ENCODE assay signal across 9 mouse cellular contexts in the genomic region with DNA sequence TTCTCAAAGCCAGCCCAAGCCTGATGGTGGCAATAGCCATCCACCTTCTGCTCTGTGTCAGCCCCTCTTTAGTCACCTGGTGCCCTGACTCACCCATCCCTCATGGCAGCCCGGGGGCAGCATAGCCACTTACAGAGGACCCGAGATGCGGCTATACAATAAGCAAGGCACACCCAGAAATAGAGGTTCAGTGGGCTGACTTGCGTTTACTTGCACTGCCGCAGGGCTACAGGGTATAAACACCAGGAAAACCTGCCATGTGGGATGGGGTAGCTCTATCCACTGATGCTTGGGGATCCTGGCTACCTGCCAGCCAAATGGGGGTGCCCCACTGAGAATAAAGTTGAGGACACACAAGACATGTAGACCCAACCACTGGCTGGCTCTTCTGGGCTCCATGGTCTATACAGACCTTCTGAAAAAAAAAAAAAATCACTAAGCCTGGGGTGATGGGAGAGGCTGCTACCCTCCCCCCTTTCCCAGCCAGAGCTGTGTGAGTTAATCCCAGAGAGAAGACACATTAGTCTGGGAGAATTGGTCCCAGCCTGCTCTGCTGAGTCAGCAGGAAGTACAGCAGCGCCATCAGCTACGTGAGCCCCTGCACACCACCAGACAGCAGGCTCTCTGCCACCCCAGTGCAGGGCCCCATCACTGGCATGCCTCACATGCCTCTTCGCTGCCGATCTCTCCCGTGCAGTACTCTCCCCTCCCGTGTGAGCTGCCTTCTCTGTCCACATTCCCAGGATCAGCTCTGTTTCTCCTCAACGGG. TPM values are rescaled to one million over a fixed set of nuclear protein-coding genes. Genes with fewer than 3 reads are reported as not detected.
A peak's percentile ranks its signal among the peaks of the same experiment; 100 is the strongest.
DNase-seq lines count a peak whose midpoint lies in the region; ATAC-seq and TF ChIP-seq lines count a peak whose summit lies in the region.
"Had no signal": no experiment of that assay in that cellular context is flagged by ENCODE, and none has a peak within 500 bp of the region (broad histone marks: within the 10 kb centered on the region; RNA-seq: fewer than 3 reads in every experiment).

No protein-coding gene starts in this region.

- peak overlapping the region; percentile 5; the same call in 1 of the 2 replicates for H3K9ac ChIP-seq in lung, embryonic 15.5 days
- H3K9ac ChIP-seq in forebrain, embryonic 14.5 days (ENCODE audit: low read length) = no peak overlapping the region
- no peak overlapping the region for H3K9ac ChIP-seq in limb, embryonic 15.5 days
- no peak overlapping the region for H3K9ac ChIP-seq in stomach, embryonic 15.5 days

- H3K4me2 ChIP-seq in lung, embryonic 15.5 days = peak overlapping the region; percentile 34
- H3K4me2 ChIP-seq in forebrain, embryonic 14.5 days (ENCODE audit: low read length) = peak overlapping the region; percentile 16; the same call in 1 of the 2 replicates
- peak overlapping the region; percentile 1; the same call in 1 of the 2 replicates for H3K4me2 ChIP-seq in limb, embryonic 15.5 days
- peak overlapping the region; percentile 43 for H3K4me2 ChIP-seq in stomach, embryonic 15.5 days

- H3K9me3 ChIP-seq in lung, embryonic 15.5 days = no peaks in the 10 kb centered on the region
- no peaks in the 10 kb centered on the region for H3K9me3 ChIP-seq in forebrain, embryonic 14.5 days (replicated peaks; ENCODE audit: control insufficient read depth, low read length)
- no peaks in the 10 kb centered on the region for H3K9me3 ChIP-seq in limb, embryonic 15.5 days
- H3K9me3 ChIP-seq in stomach, embryonic 15.5 days = no peaks in the 10 kb centered on the region

- no peak for TF ChIP-seq CTCF in gastrocnemius, adult 2 months (IDR thresholded peaks at IDR 0.05)

- 26% methylated on average over 12 of the region's 12 CpGs for WGBS in lung, embryonic 15.5 days
- 37% methylated on average over 12 of the region's 12 CpGs for WGBS in forebrain, embryonic 14.5 days
- 30% methylated on average over 12 of the region's 12 CpGs for WGBS in limb, embryonic 15.5 days
- 28% methylated on average over 12 of the region's 12 CpGs for WGBS in stomach, embryonic 15.5 days

- peaks cover 23% of the 10 kb centered on the region for H3K4me1 ChIP-seq in lung, embryonic 15.5 days
- peaks cover 9% of the 10 kb centered on the region for H3K4me1 ChIP-seq in forebrain, embryonic 14.5 days (ENCODE audit: control insufficient read depth, insufficient read depth, low read length)
- peaks cover 26% of the 10 kb centered on the region for H3K4me1 ChIP-seq in limb, embryonic 15.5 days
- peaks cover 10% of the 10 kb centered on the region for H3K4me1 ChIP-seq in stomach, embryonic 15.5 days

- H3K27me3 ChIP-seq in lung, embryonic 15.5 days = no peaks in the 10 kb centered on the region
- H3K27me3 ChIP-seq in forebrain, embryonic 14.5 days (replicated peaks; ENCODE audit: control insufficient read depth, insufficient read depth, low read length) = no peaks in the 10 kb centered on the region
- H3K27me3 ChIP-seq in limb, embryonic 15.5 days = no peaks in the 10 kb centered on the region
- no peaks in the 10 kb centered on the region for H3K27me3 ChIP-seq in stomach, embryonic 15.5 days (replicated peaks)

- peak overlapping the region; percentile 15; the same call in 1 of the 2 replicates for H3K27ac ChIP-seq in lung, embryonic 15.5 days
- H3K27ac ChIP-seq in forebrain, embryonic 14.5 days (ENCODE audit: low read depth, low read length) = peak overlapping the region; percentile 65; the same call in 1 of the 2 replicates
- H3K27ac ChIP-seq in limb, embryonic 15.5 days = peak overlapping the region; percentile 62
- peak overlapping the region; percentile 72 for H3K27ac ChIP-seq in stomach, embryonic 15.5 days
- no peak overlapping the region for H3K27ac ChIP-seq in gastrocnemius, adult 2 months

- H3K4me3 ChIP-seq in lung, embryonic 15.5 days = no peak overlapping the region
- no peak overlapping the region for H3K4me3 ChIP-seq in forebrain, embryonic 14.5 days (ENCODE audit: low read depth, low read length)
- H3K4me3 ChIP-seq in limb, embryonic 15.5 days = no peak overlapping the region
- H3K4me3 ChIP-seq in stomach, embryonic 15.5 days (replicated peaks) = no peak overlapping the region
- no peak overlapping the region for H3K4me3 ChIP-seq in gastrocnemius, adult 2 months

- intact Hi-C loops in gastrocnemius, adult 2 months (cut with DNase I) = no loop called here

- ATAC-seq in lung, embryonic 15.5 days (ENCODE audit: borderline replicate concordance, extremely low read depth, low FRiP score, low TSS enrichment) = peak; percentile 70
- ATAC-seq in forebrain, embryonic 14.5 days = peak; percentile 59
- ATAC-seq in limb, embryonic 15.5 days (ENCODE audit: insufficient number of reproducible peaks, low FRiP score, low TSS enrichment, low read depth) = peak; percentile 86
- ATAC-seq in stomach, embryonic 15.5 days (ENCODE audit: insufficient read depth, low FRiP score, low read depth) = peak; percentile 70

- DNase-seq in lung, postnatal 25 days (ENCODE audit: low spot score) = no peak
- peak; percentile 77 for DNase-seq in forebrain, embryonic 14.5 days (ENCODE audit: low spot score)
- DNase-seq in frontal cortex, postnatal 36 days (ENCODE audit: low spot score in 2 of 2) = no peak
- DNase-seq in thymus, adult 18-20 months = no peak
- no peak for DNase-seq in gastrocnemius, adult 2 months

- no peaks in the 10 kb centered on the region for H3K36me3 ChIP-seq in lung, embryonic 15.5 days
- no peaks in the 10 kb centered on the region for H3K36me3 ChIP-seq in forebrain, embryonic 14.5 days (ENCODE audit: control insufficient read depth, insufficient read depth, low read length)
- H3K36me3 ChIP-seq in limb, embryonic 15.5 days = no peaks in the 10 kb centered on the region
- H3K36me3 ChIP-seq in stomach, embryonic 15.5 days = no peaks in the 10 kb centered on the region

RNA-seq across cellular contexts. Expression of gene Lao1, which starts 57.8 kb away (rescaled TPM):
- polyA plus RNA-seq in lung, embryonic 15.5 days (2015; fragmentation: Nextera tagmentation; extraction: Ambion mirVana) = not detected in 2 replicates
- polyA plus RNA-seq in forebrain, embryonic 14.5 days (2014; fragmentation: Nextera tagmentation; extraction: Ambion mirVana) = 0.11 and 0.42 TPM in 2 replicates
- polyA plus RNA-seq in limb, embryonic 15.5 days (2015; fragmentation: Nextera tagmentation; extraction: Ambion mirVana) = not detected in 2 replicates
- polyA plus RNA-seq in stomach, embryonic 15.5 days (2015; fragmentation: Nextera tagmentation; extraction: Ambion mirVana) = not detected in 2 replicates
- under 1 TPM; 0.28 to 0.64 TPM for total RNA-seq in gastrocnemius, adult 2 months (2021)
- polyA plus RNA-seq: small intestine, adult 2 months had no signal
